Mouse (Mus musculus) right cerebral cortex, adult 18-20 months (tissue): Measurements from ENCODE around the gene Btbd1.
A peak's percentile ranks its signal among the peaks of the same experiment; 100 is the strongest.

Experiments
- DNase-seq: peaks from one replicate; pipeline ENCODE4 v3.0.0; 2022; ENCODE audit warnings: mixed read lengths

Btbd1 gene

GRCm38 (mm10) chr7:81829379-81829894 lies at the start of gene Btbd1:
TSS of gene Btbd1 (minus strand) at chr7:81829431.
- peak; percentile 89 for DNase-seq

GRCm38 (mm10) chr7:81875372-81875771 lies 46.1 kb upstream of the Btbd1 start:
- peak; percentile 48 for DNase-seq

GRCm38 (mm10) chr7:81874636-81875035 lies 45.4 kb upstream of the Btbd1 start:
- no peak for DNase-seq

GRCm38 (mm10) chr7:81873807-81874206 lies 44.6 kb upstream of the Btbd1 start:
- no peak for DNase-seq

GRCm38 (mm10) chr7:81872493-81873013 lies 43.3 kb upstream of the Btbd1 start:
- DNase-seq: no peak

DNA sequence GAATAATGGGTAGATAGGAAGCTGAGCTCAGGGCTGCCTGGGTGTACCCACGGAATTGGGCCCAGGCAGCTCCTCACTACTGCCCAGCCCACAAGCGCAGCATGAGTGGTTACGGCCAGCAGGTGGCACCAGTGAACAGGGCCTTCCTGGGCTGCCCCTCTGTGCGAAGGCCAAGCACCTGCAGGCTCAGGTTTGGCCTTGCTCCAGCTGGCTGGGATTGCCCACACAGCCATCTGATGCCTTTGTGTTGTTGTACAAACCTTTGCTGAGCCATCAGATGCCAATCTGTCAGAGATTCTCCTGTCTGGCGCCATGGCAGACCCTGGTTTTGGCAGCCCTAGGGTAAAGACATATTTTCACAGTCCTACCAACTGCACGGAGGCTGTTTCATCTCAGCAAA lies 38.9 kb upstream of the Btbd1 start:
- peak; percentile 61 for DNase-seq

DNA sequence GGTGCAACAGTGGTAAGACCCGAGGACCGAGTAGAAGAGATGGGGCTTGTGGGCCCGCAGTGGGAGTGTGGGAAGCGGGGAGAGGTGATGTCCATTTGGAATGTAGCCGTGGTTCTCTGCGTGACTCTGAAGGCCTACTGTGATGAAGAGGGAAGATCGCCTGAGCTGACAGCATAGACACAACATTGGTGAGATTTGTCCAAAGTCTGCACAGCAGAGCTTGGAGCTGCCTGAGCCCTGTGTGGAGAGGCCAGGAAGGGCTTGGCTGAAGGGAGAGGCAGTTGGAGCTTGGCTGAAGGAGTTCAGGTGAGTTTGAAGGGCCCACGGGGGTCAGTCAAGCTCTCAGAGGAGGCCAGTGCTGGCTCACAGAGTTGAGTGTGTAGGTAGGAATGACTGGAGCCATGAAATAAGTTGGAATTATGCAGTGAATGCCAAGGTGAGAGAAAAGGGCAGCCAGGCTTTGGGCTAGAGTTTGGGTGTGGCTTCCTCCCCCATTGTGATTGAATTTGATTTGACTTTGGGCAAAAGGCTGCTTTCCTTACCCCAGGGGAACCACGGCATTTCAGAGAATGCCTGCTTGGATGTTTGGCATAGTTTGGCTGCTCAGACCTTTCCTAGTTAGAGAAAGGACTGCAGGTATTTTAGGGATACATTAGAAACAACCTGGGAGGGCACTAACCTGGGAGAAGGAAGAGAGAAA lies 38.1 kb upstream of the Btbd1 start:
- DNase-seq: no peak

GRCm38 (mm10) chr7:81865937-81866336 lies 36.7 kb upstream of the Btbd1 start:
- no peak for DNase-seq

DNA sequence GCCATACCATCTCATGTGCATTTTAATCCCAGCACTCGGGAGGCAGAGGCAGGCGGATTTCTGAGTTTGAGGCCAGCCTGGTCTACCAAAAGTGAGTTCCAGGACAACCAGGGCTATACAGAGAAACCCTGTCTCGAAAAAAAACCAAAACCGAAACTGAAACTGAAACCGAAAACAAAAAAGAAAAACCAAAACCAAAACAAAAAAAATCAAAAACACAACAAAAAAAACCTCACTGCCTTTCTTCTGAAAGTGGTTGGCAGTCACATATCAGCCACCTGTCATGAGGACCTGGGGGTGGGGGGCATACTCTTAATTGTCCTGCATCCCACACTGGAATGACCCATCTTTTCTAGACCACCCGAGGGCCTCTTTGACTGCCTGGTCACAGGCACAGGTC lies 35.3 kb upstream of the Btbd1 start:
- no peak for DNase-seq

- no peak for DNase-seq
Measured at GRCm38 (mm10) chr7:81862587-81863583, 33.7 kb upstream of the Btbd1 start.

DNA sequence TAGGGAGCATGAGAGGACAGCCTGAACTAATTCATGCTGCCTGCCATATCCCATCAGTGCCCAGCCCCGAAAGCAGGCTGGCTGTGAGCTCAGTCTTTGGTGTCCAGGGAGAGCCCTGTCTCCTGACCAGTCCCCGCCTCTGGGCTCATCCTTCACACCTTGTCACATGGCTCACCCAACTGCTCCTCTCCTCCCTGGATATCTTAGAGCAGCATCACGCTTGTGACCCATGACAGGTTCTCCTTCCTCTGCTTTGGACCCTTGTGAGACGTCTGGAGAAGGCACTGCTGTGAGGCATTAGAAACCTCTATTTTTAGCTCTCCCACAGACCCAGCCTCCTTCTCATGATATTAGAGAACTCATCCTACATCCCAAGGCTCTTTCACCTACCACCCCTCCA lies 32.7 kb upstream of the Btbd1 start:
- no peak for DNase-seq

DNA sequence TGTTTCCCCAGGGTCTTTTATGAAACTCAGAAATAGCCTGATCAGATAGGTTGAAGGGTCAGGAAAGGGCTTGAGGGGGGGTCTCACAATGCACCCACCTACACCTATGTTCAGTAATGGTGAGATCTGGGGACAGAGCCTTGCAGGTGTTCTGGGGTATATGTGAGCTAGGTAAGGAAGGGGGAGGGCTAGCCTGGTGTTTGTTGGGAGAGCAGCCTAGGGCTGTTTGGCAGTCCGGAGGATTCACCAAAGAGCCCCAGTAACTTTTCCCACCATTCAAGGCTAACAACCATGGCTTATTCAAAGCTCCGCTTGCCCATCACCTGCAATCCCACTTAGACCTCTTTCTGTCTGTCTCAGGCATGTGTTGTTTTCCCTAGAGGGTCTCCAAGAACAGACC lies 32.2 kb upstream of the Btbd1 start:
- DNase-seq: no peak

GRCm38 (mm10) chr7:81860996-81861395 lies 31.8 kb upstream of the Btbd1 start:
- DNase-seq: no peak

- peak; percentile 40 for DNase-seq
Measured at GRCm38 (mm10) chr7:81860071-81860470, 30.8 kb upstream of the Btbd1 start.

- peak; percentile 45 for DNase-seq
Measured at GRCm38 (mm10) chr7:81858968-81859721, 29.9 kb upstream of the Btbd1 start, which contains the start of gene Tm6sf1. TSS of gene Tm6sf1 (plus strand) at chr7:81859001.

GRCm38 (mm10) chr7:81858236-81858635 lies 29.0 kb upstream of the Btbd1 start:
- no peak for DNase-seq

DNA sequence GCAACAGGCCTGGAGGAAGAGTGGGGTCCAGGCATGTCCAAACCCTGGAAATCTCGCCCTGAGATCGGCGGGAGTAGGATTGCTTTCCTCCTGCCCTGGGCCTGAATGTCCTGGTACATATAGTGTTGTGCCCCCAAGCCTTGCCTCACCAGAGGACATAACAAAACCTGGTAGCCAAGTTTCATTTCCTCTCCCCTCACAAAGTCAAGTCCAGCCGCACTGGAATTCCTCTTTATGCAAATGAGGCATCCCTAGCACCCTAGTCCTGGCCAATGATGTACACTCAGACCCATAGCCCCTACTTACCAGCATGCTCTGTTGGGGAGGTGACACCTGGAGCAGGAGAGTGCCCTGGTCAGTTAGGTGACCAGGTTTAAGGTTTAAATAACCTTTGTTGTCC lies 27.0 kb upstream of the Btbd1 start:
- DNase-seq: no peak

GRCm38 (mm10) chr7:81855694-81856093 lies 26.5 kb upstream of the Btbd1 start, which contains the start of gene Gm10160:
TSS of gene Gm10160 (minus strand) at chr7:81855794.
- DNase-seq: no peak

- DNase-seq: no peak
Measured at GRCm38 (mm10) chr7:81854568-81855307, 25.5 kb upstream of the Btbd1 start.

- DNase-seq: no peak
Measured at GRCm38 (mm10) chr7:81851706-81852105, 22.5 kb upstream of the Btbd1 start.

DNA sequence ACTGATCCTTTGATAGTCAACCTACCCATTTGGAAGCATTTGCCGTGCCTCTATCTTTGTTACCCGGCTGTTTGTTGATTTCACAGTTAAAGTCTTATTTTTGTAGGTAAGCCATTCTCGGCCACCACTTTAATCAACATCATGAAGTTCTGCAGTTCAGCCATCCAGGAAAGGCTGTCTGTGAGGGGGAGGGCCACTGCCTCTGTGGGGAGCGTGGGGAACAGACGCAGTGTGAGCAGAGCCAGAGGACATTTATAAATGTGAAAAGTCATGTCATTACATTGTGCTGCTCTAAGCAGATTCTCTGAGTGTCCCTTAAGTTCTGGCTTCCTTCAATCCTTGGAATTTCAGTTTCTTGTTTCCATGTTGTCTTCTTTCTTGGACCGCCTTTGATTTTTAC lies 20.9 kb upstream of the Btbd1 start:
- DNase-seq: no peak

GRCm38 (mm10) chr7:81849633-81850032 lies 20.4 kb upstream of the Btbd1 start:
- DNase-seq: no peak
